Mouse (Mus musculus): ENCODE data around the gene Gtsf1l. TPM values are rescaled to one million over a fixed set of nuclear protein-coding genes. Genes with fewer than 3 reads are reported as not detected.

Gene Gtsf1l
- total RNA-seq (2021), result not detected
- long read RNA-seq, experiment 1, result 0 reads
- long read RNA-seq, experiment 2, result 0 reads

DNA sequence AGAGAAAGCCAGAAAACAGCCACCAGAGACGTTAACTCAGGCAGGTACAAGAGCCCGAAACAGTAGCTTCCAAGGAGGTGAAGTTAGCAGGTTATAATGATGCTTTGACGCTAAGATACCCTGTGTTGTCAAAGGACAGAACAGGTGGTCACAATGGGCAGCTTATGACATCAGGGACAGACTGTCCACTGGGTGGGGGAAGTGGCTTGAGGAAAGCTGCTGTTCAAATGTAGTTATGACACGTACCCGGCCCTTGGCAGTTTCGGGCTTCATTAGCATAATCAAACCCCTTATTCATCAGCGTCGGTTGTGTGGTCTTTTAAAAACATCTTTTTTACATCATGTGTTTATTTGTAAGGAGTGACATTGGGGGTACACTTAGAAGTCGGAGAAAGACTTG, at the start of gene Gtsf1l:
Gene Gtsf1l (minus strand): TSS at position 128 of the 400 bp plus-strand sequence.
- no peak for DNase-seq (ENCODE audit: low spot score)

DNA sequence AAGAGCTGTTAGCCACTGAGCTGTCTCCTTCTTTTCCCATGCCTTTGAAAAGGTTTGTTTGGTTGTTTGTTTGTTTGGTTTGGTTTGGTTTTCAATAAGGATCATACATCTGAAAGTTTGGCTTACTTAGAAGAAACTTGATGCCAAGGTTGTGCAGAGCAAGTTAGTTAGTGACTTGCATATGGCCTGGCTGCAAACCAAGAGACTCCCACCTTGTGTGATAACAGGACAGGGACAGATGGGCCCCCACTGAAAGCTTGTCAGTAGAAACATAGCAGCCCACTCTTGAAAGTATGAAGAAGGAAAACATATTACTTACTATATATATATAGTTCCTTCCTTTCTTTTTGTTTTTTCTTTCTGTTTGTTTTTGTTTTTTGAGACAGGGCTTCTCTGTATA, 49.3 kb upstream of the Gtsf1l start:
- DNase-seq (ENCODE audit: low spot score), result no peak

- DNase-seq (ENCODE audit: low spot score), result no peak
Observed at GRCm38 (mm10) chr2:163135931-163136330, 48.3 kb upstream of the Gtsf1l start.

DNA sequence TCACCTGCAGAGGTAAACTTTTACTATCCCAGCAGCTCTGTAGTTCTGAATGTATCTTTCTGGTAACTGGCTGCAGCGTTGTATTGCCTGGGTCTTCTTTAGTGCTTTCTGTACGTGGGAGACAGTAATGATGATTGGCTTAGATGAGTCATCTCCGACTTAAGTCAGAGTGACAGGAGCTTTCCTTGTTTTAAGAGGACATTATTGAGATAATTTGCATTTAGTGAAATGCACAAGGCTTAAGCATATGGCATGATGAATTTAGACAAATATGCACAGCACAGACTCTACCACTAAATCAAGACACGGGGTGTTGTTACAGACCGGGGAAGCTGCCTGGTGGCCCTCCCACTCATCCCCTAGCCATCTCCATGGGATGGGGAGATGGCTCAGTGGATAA, 44.7 kb upstream of the Gtsf1l start:
- DNase-seq (ENCODE audit: low spot score), result no peak

DNA sequence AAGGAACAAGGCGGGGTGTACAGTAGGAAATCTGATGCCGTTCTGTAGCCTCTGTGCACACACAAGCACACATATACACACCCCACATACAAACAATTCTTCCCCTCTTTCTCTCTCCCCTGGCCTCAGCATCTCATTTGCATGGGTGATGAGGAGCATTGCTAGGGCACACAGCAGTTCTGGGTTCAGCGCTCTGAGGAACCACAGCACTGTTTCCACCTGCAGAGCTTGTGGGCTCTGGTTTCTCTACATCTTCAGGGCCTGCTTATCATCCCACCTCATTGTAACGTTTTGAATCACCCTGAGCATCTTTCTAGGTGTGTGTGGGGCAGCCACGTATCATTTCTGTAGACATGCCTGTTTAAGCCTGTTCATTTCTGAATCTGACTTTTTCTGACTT, 43.2 kb upstream of the Gtsf1l start:
- no peak for DNase-seq (ENCODE audit: low spot score)

DNA sequence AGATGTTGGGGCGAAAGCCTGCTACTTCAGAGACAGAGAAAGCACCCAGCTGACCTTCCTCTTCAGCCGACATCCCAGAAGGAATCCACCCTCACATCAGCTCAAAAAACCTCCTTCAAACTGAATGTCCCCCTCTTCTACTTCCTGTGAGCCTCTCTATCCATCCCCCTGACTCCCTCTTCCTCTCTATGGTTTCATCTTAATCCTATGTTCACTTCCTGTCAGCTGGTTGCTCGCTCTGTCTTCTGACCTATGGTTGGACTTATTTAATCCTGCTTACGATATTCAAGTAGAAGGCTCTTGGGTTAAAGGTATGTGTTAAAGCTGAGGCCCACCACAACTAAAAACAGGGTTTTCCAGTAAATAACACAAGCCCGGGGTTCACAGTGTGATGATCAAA, 35.8 kb upstream of the Gtsf1l start:
- no peak for DNase-seq (ENCODE audit: low spot score)

DNA sequence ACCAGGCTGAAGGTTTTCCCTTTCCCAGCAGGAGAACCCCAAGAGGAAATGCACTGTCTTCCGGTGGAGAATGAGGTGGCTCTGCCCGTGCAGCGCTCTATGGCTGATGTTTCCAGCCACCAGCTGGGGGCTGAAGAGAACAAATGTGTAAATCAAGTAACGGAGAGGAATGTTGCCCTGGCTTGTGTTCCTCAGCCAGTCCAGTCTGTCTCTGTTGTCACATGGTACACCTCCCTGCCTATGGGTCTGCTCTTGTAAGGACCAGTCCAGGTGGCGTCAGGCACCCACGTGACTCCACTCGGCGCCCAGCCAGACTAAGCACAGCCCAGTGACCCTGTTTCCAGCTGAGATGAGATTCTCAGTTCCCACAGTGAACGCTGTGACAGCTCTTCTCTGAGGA, 34.7 kb upstream of the Gtsf1l start:
- peak; percentile 18 for DNase-seq (ENCODE audit: low spot score)

DNA sequence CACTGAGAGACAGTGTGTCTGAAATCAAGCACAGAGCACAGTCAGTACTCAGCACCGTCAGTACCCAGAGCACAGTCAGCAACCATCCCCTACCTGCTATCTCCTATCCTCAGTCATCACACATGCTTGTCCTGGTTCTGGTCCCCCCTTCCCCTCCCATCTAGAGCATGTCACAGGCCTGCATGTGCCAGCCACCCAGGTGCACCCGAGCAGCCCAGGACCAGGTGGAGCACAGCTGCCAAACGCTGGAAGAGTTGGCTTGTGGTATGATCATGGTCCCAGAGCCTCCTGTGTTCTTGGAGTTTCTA, 33.7 kb upstream of the Gtsf1l start:
- DNase-seq (ENCODE audit: low spot score), result no peak

GRCm38 (mm10) chr2:163120626-163121352, 33.1 kb upstream of the Gtsf1l start:
- DNase-seq (ENCODE audit: low spot score), result no peak

DNA sequence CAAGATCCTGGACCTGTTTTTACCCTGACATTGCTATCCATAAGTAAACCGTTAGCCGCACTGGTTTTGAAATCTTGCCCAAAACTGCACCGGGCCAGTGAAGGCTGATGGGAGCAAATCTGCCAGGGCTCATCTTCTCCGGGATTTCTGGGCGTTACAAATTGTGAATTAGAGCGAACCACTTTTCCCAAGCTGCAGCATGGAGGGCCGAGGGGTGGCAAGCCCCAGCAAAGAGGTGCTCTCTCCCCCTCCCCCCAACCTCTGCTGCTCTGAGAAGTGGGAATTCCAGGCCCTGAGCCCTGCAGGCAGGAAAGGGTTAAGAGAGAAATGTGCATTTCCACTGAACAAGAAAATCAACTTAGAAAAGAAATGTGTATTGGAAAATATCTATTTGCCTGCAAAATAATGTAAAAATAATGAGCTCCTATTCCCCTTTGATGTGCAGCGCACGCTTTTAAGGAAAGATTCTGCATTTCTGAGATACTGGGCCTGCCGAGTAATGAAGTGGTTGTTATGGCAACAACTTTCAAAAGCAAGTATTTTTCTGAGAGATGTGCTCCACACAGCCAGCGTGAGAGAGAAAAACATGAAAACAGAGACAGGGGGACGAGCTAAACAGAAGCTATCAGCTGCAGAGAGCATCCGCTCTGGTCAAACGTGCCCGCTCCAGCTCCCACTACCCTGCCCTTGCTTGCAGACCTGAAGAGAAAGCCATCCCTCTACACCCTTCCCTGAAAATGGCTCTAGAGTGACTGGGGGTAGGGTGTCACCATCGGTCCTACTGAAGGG, 24.0 kb upstream of the Gtsf1l start:
- DNase-seq (ENCODE audit: low spot score), result no peak

- DNase-seq (ENCODE audit: low spot score), result no peak
Observed at GRCm38 (mm10) chr2:163110706-163111105, 23.1 kb upstream of the Gtsf1l start.

GRCm38 (mm10) chr2:163108385-163108784, 20.7 kb upstream of the Gtsf1l start:
- DNase-seq (ENCODE audit: low spot score), result no peak

GRCm38 (mm10) chr2:163104086-163104770, 16.6 kb upstream of the Gtsf1l start:
- no peak for DNase-seq (ENCODE audit: low spot score)

GRCm38 (mm10) chr2:163102900-163103653, 15.4 kb upstream of the Gtsf1l start:
- DNase-seq (ENCODE audit: low spot score), result no peak

DNA sequence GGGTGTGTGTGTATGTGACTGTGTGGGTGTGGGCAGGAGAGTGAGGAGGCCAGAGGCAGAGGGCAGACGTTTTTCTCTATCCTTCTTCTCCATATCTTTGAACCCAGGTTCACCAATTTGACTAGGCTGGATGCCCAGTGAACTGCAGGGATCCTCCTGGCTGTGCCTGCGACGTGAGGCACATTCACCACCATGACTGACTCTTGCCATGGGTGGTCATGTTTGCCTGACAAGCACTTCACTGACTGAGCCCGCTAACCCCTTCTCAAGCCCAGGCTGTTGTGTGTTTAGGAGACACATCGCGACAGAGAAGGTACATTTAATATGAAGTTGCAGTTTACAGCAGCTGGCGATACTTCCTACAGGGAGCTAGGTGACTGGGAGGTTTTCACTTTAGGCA, 14.6 kb upstream of the Gtsf1l start:
- no peak for DNase-seq (ENCODE audit: low spot score)

DNA sequence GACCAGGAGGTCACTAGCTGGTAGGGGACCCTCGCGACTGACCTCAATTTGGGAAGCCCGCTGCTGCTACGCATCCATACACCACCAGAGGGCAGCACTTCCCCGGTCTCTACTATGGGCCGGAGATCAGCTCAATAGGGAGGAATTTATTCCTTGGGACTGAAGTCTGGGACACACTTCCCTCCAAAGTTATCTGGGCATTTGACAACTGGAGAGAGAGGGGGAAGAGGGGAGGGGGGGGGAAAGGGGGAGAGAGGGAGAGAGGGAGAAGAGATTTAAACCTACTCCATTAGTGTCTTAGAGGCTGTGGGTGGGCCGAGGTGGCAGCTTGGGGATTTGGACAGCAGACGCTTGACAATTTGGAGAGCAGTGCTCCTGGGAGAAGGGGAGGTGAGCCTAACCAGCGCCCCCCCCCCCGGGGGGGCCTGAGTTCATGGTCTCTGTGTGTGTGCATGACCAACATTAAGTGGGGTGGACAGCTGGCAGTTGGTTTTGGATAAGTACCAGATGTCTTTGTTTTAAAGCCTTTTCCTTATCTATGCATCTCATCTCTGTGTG, 14.1 kb upstream of the Gtsf1l start:
- DNase-seq (ENCODE audit: low spot score), result peak; percentile 26

DNA sequence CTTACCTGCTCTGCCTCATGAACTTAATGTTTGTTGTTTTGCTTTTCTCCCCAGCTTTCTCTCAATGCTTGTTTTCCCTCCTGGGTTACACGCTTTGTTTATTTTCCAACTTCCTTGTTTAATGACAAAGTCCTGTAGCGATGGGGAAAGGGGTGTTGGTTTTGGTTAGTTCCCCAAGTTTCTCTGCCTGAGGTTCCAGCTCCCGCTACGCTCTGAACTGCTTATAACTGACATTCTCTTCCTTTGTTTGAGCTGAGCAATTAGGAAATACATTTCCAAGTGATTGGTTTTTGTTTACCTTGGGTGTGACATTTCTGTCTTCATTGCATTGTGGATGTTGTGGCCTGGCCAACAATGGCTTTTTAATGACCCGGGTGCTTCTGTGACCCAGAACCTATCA, 12.9 kb upstream of the Gtsf1l start:
- no peak for DNase-seq (ENCODE audit: low spot score)

DNA sequence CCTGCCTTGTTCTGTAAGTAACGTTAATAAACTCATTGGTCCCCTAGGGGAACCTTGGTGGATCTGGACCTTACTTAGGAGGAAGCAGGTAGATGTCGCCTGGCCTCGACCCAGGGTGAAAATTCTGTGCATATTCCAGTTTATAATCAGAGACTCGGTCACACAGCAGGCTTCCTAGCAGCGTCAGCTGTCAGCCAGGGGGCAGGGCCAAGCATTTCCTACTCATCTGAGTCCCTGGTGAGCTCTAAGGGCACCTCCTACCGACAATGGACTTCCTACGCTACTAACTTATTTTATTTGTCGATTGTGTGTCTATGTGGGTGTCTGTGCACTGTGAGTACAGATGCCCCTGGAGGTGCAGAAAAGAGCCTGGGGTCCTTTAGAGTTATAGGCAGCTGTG, 12.3 kb upstream of the Gtsf1l start:
- no peak for DNase-seq (ENCODE audit: low spot score)

DNA sequence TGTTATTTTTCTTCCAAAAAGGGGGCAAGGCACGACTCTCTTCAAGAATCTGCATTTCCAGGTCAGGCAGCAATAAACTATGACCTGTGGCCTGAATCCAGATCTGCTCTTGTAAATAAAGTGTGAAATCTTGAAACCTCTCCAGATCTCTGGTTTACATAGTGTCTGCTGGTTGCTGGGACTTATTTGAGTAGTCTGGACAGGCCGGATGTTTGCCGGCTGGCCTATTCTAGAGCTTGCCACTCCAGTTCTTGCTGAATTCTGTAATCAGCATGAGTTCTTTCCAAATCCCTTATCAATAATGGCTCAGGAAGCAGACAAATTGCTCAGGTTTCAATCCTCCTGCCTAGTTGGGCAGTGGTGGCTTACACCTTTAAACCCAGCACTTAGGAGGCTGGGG, 8.1 kb upstream of the Gtsf1l start:
- DNase-seq (ENCODE audit: low spot score), result no peak

DNA sequence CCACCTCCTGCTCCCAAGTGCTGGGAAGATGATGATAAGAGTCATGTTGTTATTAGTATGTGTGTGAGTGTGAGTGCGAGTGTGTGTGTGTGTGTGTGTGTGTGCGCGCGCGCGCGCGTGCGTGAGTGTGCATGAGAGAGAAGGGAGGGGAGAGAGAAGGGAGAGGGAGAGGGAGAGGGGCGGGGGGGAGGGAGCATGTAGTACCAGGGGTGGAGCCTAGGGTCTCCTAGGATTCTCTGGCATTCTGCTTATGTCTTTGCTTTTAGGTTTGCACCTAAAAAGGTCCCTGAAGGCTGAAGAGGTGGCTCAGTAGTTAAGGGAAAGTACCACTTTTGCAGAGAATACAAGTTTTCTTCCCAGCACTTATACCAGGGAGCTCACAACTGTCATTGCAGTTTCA, 7.3 kb upstream of the Gtsf1l start:
- DNase-seq (ENCODE audit: low spot score), result no peak

DNA sequence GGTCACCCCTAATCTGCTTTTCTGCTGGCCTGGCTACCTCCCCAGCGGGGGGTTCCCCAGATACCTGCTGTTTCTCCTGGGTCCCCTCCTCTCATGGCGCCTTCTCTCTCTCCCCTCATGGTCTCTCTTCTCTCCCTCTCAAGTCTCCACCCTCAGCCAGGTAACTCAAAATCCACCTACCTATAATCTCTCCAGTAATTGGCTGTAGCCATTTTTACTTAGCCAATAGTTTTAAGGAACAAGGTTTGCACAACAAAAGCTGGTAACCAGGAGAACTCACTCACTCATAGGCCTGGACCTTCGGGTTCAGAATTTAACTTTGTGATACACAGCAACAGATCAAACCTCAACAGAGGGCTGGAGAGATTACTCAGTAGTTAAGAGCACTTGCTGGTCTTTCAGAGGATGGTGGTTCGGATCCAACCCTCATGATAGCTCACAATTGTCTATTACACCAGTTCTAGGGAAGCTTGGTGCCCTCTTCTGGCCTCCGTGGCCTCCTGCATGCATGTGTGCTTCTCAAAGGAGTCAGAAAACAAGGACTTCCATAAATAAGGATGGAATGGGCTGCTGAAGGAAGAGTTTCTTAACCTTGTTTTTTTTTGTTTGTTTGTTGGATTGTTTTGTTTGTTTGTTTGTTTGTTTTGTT, 1.9 kb upstream of the Gtsf1l start:
- DNase-seq (ENCODE audit: low spot score), result no peak
